Mouse (Mus musculus) cerebellum, adult 18-20 months (tissue): ENCODE data around the gene Atp1b3.
"Not testable (repeated sequence)": the region's sequence is repeated elsewhere in the genome, so short reads cannot be mapped to it uniquely, and the experiment has no call there.

Experiments used
- DNase-seq, 2 experiments: peaks; one replicate each; pipeline ENCODE4 v3.0.0; 2021

The Atp1b3 gene

DNA sequence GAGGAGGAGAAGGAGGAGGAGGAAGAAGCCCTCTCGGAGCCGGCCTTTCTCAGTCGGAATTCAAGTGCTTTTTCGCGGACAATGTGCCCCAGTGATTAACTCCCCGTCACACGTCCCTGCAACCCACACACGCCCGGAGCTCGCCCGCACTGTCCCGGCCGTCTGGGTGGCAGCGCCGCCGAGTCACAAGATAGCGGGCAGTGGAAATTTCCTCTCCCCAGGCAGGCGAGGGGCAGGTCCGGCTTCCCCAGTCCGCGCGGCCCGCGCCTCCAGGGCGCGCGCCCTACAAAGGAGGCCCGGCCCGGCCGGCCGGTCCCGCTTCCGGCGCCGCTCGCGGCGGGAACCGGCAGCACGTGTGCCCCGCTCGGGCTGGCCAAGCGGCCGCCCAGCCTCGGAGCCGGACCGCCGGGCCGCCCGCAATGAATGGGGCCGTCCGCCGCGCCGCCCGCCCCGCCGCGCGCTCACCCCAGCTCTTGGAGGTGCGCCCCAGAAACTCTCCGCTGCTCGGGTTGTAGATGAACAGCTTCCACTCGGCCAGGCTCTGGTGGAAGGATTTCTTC is 581 bp downstream of the Atp1b3 start:
- peak; percentile 81 to 82 for DNase-seq

DNA sequence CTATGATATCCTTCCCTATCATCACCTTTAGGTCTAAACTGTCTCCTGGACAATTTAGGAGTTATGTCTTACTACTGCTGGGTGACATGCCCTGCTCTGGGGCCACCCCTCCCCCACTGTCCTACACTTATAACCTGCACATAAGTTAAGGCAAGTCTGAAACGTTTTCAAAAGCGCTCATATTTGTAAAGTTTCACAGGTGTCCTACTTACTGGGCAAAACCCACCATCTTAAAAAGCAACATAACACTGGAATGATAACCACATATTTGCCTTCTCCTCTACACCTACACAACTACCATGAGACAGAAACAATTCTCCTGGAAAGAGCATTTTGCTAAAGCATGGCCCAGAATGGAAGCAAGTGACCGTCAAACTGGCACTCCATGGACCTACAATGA is 4.2 kb downstream of the Atp1b3 start:
- no peak for DNase-seq

DNA sequence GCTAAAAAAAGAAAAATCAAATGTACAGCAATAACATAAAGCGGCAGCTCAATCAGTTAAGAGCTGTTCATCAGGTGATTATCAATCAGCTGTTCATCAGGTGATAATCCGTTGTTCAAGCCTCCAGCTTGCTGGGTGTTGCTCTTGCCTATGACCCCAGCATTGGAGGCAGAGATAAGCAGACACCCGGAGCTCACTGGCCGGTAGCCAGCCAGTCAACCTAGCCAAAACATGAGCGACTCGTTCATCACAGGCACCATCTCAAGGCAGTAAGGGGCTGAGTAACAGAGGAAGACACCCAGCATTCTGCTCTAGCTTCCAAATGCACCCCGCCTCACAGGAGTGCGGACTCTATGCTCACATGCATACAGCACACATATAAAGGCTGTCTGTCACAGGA is 10.4 kb downstream of the Atp1b3 start:
- DNase-seq, result peak; percentile 36 to 55

DNA sequence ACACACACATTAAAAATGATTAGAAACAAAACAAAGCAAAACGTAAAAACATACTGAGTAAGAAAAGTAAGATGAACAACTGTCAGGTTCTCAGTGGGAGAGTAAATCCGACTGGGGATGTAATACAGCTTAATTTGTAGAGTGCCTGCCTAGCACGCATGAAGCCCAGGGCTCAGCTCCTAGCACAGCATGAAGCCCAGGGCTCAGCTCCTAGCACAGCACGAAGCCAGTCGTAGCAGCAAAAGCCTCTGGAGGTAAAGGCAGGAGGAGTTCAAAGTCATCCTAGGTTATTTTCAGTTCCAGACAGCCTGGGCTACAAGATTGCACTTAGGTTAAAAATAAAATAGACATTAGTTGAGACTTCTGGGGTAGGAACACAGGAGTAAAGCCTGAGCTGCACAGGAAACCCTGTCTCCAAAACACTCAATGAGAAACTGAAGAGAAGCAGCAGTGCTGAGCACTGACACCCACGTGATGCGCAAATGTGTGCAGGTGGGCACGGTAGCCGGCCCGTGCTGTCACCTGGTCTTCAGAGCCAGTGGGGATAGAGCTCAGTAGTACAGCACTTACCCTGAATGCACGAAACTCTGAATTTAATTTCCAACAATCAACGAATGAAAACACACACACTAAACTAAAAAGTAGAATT is 11.0 kb downstream of the Atp1b3 start:
- DNase-seq, result no peak

DNA sequence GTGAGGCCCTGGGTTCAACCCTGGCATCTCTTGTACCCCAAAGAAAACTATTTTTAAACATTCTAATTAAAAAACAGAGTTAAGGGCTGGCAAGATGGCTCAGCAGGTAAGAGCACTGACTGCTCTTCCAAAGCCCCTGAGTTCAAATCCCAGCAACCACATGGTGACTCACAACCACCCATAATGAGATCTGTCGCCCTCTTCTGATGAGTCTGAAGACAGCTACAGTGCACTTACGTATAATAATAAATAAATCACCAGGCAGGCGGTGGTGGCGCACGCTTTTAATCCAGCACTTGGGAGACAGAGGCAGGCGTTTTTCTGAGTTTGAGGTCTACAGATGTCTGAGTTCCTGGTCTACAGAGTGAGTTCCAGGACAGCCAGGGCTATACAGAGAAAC is 12.5 kb downstream of the Atp1b3 start:
- DNase-seq, result not testable (repeated sequence)

DNA sequence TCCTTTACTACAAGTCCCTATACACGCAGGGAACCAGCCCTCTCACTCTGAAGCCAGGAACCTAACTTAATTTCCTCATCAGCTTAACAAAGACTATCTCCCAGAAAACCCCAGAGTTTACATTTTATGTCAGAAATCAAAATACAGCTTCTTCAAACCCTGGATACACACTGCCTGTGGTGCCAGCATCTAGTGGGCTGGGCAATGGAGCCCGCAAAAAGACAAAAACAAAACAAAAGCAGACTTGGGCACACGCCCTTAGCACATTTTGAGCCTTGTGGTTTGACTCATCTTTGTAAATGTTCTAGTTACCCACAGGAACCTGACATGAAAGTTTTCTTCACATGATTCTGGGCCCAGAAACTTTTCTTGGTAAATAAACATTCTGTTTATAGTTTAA is 13.8 kb downstream of the Atp1b3 start:
- no peak for DNase-seq

DNA sequence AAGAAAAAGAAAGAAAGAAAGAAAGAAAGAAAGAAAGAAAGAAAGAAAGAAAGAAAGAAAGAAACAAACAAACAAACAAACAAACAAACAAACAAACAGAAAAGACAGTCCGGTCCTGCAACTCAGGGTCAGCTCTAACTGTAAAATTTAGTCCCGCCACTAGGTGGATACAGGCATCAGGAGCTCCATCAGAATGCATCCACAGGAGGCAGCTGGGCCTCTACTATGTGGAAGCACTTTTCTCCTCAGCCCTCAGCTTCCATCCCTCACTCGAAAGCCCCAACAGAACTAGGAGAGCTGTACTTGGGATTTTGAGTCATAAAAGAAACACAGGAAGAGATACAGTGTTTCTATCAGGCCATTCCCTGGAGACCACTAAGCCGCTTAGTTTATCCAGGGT is 14.2 kb downstream of the Atp1b3 start:
- peak; percentile 71 to 74 for DNase-seq

DNA sequence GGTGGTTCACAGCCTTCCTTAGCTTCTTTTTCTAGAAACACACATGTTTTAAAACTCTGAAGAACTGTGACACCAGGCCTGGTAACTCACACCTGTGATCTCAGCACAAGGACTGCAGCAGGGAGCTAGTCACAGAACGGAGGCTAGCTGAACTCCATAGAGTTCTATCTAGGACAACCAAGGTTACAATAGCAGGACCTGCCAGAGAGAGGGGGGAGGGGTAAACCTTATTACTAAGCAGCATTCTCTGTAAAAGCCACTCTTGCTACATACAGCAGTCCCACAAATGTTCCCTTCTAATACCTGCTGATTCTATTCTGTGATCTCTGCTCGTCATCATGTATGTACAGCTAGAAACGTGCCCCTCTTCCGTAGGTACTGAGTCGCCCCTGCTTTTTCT is 15.4 kb downstream of the Atp1b3 start:
- no peak for DNase-seq

DNA sequence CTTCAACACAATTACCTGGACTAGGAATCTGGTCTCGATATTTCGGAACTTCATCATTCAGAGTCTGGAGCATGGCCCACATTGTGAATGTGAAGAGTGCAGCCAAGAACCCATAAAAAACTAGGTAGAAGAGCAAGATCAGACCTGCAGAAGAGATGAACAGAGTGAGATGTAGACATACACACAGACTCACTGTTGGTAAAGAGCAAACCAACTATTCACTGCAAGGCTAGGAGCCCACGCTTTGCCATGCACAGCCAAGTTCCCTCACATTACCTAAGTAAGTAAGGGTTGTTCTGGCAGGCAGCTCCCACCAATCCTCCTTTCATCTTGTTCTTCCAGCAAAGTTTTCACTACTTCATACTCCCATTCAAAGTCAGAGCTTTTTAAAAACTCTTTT is 18.5 kb downstream of the Atp1b3 start:
- DNase-seq, result no peak

DNA sequence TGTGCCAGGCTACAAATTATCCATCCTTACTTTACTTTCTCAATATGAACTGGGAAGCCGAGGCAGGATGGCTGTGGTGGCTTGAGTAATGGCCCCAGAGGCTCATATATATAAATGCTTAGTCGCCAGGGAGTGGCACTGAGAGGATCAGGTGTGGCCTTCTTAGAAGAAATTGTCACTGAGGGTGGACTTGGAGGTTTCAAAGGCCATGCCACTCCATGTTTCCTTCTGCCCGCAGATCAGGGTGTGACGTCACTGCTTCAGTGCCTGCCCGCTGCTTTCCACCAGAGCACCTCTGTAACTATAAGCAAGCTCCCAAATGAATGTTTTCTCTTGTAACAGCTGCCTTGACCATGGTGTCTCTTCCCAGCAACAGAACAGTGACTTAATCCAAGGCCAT is 33.1 kb downstream of the Atp1b3 start:
- no peak for DNase-seq

DNA sequence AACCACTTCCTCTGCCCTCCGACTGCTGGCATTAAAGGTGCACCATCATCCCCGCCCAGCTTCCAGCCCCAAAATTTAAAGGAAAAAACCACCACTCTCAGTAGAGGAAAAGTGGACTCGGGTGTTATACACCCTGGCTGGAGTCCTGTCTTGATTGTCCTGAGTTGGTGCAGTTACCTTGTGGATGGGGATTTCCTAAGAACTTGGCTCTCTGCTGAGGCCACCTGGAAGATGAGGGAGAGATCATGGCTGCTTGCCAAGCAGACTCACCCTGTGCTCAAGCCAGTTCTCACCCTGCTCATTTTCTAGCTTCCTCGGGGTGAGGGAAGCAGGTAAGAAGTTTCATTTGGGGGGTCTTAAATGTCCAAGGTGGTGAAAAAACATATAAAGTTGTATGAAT is 36.0 kb downstream of the Atp1b3 start:
- peak; percentile 53 to 60 for DNase-seq

DNA sequence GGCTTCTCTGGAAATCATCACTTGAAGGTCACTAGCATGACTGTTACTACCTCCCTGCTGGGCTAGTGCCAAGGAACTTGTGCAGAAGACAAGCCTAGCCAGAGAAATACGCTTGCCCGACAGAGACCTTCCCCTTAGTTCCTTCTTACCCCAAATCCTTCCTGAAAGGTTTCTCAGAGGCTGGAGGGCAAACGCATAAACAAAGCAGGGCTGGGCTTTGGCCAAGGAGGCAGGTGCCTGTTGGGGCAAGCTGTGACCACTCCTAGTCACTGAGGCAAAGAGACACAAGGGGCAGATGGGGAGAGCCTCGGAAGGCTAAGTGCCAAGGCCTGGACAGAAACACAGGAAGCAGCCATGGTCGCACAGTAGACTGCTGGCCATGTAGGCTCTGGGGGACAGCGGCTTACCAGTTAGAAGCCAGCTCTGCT is 37.7 kb downstream of the Atp1b3 start:
- peak; percentile 85 to 87 for DNase-seq

DNA sequence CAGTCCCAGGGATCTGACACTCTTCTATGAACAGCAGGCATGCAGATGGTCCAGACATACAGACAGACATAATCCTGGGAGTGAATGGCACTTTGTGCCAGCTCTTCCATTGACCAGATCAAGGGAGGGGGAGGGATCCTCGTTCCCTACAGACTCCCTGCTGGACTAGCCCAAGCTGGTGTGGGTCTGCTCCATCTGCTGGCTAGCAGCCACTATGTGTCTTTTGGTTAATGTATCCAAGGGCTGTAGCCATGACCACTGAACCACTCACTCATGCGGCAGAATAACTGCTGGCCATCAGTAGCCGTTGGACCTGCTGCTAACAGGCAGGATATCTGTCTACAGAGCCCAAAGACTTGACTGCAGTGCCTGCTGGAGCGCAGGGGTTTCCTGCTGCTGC is 39.7 kb downstream of the Atp1b3 start:
- DNase-seq, result peak; percentile 39 to 43

DNA sequence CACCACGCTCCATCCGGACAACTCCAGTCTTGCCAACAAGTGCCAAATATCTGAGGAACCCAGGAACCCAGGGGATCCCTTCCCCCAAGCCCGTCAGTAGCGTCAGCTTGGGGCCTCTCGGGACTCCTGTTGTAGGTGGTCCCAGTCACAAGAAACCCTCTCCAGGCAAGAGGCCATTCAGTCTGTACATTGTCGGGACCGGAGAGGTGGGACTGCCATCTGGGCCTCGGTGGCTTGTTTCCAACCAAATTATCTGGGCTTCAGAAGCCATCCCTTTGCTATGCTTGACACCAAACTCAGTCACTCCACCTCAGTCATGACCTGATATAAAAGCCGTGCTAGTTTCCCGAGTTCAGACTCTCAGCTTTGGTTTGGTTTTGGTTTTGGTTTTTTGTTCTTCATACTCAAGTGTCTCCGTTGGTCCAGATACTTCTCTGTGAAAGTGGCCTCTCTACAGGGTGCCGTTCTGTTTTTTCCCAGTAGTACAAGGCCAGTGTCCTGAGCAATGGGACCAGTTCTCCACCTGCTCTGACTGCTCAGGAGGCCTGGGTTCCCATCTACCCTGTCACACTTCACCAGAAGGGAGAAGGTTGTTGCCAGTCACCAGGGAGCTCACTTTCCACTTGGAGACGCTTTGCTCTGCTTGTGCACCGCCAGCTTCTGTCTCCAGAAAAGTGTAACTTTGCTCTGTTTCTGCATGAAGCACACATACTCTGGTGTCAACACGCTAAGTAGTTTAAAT is 41.7 kb downstream of the Atp1b3 start:
- DNase-seq, result peak; percentile 69 to 73

DNA sequence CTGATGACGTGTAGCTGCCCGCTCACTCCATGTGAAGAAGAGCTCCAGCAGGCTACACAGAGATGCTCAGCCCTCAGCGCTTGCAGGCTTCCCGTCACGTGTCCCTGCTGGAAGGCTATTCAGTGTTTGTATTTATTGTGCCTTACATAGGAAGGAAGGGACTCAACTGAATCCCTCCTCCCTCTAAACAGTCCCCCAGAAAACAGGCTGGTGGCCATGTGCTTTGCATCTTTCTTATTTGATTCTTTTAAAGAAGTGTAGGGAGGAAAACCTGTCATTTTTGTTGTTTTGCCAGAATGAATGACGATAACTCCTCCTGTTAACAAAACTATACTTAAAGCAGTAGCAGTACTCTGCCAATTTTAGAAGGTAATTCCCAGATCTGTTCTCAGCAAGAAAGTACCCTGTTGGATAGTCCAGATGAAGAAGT is 43.7 kb downstream of the Atp1b3 start:
- no peak for DNase-seq

DNA sequence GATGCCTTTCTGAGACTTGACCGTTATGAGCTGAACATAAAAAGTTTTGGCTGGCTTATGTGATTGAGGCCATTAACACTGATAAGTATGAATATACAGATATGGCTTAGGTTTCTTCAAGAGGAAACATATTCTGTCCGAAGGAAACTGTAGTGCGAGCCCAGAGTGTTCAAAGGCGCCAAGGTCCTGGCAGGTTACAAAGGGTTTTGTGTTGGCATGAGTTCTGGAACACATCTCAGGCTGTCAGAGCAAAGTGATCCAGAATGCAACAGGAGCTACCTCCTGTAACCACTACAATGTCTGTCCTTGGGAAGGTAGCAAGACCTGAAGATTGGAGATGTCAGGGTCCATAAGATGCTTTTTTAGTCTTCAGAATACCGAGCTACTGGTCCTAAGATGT is 44.9 kb downstream of the Atp1b3 start:
- DNase-seq, result no peak

DNA sequence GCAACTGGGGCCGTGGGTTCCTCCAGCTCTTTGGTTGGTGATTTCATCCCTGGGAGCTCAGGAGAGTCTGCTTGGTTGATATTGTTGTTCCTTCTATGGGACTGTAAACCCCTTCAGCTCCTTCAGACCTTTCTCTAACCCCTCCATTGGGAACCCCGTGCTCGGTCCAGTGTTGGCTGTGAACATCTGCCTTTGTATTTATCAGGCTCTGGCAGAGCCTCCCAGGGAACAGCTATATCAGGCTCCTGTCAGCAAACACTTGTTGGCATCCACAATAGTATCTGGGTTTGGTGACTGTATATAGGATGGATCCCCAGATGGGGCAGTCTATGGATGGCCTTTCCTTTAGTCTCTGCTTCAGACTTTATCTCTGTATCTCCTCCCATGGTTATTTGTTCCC is 52.2 kb downstream of the Atp1b3 start:
- DNase-seq, result no peak

DNA sequence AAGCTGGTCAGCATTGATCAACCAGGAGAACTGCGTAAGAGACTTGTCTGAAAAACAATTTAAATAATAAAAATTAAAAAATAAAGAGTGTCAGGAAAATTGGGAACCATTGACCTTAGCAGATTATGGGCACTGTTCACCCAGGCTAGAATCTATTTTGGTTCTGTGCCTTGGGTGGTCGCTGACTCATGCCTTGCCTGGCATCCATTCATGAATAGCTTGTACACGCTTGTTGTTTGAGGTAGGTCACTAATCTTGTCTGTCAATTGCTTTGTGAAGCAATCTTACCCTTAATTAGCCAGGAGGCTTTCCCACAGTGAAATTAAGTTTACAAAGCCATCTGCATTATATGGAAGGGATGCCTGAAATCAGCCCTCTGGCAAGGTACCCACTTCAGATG is 55.4 kb downstream of the Atp1b3 start:
- DNase-seq, result no peak

DNA sequence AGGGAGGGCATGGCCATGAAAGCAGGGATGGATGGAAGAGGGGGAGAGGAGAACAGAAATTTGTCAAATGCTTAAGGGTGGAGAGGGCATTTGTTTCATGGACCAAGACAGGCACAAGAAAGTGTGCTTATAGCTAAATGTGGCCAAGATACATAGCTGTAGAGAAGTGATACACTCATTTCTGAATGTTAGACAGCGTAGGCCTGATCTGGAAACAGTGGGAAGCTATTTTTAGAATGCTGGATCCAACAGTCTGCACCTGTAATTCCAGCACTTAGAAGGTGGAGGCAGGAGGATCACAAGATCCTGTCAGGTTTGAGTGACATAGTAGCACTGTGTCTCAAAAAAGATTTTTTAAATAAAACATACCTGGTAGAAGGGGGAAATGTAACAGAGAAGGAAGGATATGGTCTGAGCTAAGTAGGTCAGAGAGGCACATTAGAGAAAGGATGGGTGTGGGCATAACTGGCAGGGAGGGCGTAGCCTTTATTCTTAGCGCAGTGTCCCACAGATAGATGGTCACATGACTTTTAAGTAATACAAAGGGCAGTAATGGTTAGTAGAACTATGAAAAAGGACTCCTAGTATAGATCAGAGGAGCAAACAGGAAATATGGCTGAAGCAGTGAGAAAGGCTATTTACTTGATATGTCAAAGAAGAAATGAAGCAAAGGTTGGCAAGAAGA is 64.8 kb downstream of the Atp1b3 start:
- DNase-seq, result no peak

DNA sequence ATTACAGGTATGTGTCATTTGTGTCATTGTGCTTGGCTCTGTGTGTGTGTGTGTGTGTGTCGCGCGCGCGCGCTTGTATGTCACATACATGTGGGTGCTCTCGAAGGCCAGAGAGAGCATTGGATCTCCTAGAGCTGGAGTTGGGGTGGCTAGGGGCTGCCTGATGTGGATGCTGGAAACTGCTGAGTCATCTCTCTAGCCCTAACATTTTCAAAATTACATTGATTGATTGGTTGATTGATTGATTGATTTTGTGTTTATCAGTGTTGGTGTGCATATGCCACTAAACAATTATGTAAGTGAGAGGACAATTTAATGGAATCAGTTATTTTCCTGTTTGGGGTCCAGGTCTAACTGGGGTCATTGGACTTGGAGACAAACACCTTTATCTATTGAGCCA is 72.1 kb downstream of the Atp1b3 start:
- no peak for DNase-seq

DNA sequence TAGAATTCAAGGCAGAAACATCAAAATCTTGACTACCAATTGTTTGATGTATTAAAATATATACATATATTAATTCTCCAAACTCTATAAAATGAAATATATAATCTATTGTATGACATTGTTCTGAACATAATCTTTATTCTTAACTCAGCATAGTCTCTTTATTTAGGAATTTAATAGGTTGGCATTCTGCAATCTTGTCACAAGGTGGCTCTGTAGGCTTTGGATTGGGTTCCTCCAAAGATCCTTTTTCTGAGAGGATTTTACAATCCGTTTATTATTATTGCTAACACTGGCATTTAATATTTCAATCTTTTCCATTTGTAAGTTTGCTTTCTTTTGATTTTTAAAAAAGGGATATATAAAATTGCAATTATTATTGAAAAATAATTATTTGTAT is 79.3 kb downstream of the Atp1b3 start:
- no peak for DNase-seq
